In genomic region chr2:157354106-157354505, GRCm38 (mm10) we compare ENCODE assay signal across 21 mouse cellular contexts. TPM values are rescaled to one million over a fixed set of nuclear protein-coding genes. Genes with fewer than 3 reads are reported as not detected.
DNase-seq lines count a peak whose midpoint lies in the region; ATAC-seq lines count a peak whose summit lies in the region.
"Had no signal": no experiment of that assay in that cellular context is flagged by ENCODE, and none has a peak within 500 bp of the region (broad histone marks: within the 10 kb centered on the region; RNA-seq: fewer than 3 reads in every experiment).

No protein-coding gene starts in this region.

- no peak overlapping the region for H3K27ac ChIP-seq in forebrain, embryonic 16.5 days (ENCODE audit: low read length)
- no peak overlapping the region for H3K27ac ChIP-seq in forebrain, embryonic 11.5 days (ENCODE audit: low read depth, low read length)
- H3K27ac ChIP-seq in midbrain, embryonic 13.5 days = peak overlapping the region; percentile 22; the same call in 1 of the 2 replicates
- no peak overlapping the region for H3K27ac ChIP-seq in midbrain, embryonic 15.5 days
- H3K27ac ChIP-seq in embryonic facial prominence, embryonic 10.5 days (replicated peaks) = peak overlapping the region; percentile 30; the same call in 1 of the 2 replicates
- peak overlapping the region; percentile 23; the same call in 1 of the 2 replicates for H3K27ac ChIP-seq in neural tube, embryonic 15.5 days (replicated peaks)
- H3K27ac ChIP-seq: liver, embryonic 13.5 days had no signal

- H3K36me3 ChIP-seq in forebrain, embryonic 16.5 days (ENCODE audit: control insufficient read depth, insufficient read depth) = no peaks in the 10 kb centered on the region
- H3K36me3 ChIP-seq in forebrain, embryonic 11.5 days (ENCODE audit: control insufficient read depth, insufficient read depth, low read length) = no peaks in the 10 kb centered on the region
- H3K36me3 ChIP-seq in midbrain, embryonic 13.5 days = no peaks in the 10 kb centered on the region
- H3K36me3 ChIP-seq in midbrain, embryonic 15.5 days (replicated peaks) = no peaks in the 10 kb centered on the region
- H3K36me3 ChIP-seq in embryonic facial prominence, embryonic 10.5 days (replicated peaks) = no peaks in the 10 kb centered on the region
- H3K36me3 ChIP-seq in neural tube, embryonic 15.5 days = no peaks in the 10 kb centered on the region
- H3K36me3 ChIP-seq: liver, embryonic 13.5 days had no signal

- DNase-seq in forebrain, embryonic 11.5 days (ENCODE audit: low spot score) = no peak
- no peak for DNase-seq in embryonic facial prominence, embryonic 10.5 days (ENCODE audit: low spot score)
- DNase-seq in spleen, postnatal 36 days (ENCODE audit: low spot score in 2 of 2) = no peak
- DNase-seq: adrenal gland, postnatal 14 days; cerebellum, adult 9-10 months; kidney, adult 9 months; kidney, postnatal 14 days; liver, embryonic 13.5 days; lung, adult 2 months; lung, postnatal 14 days; right cerebral cortex, postnatal 4 days; thymus, adult 2 months; thymus, postnatal 4 days had no signal

- H3K9me3 ChIP-seq in forebrain, embryonic 16.5 days (ENCODE audit: control insufficient read depth, low read length) = peaks cover 4% of the 10 kb centered on the region; the same call in 1 of the 2 replicates
- H3K9me3 ChIP-seq in forebrain, embryonic 11.5 days (ENCODE audit: control insufficient read depth, low read length) = no peaks in the 10 kb centered on the region
- H3K9me3 ChIP-seq in midbrain, embryonic 13.5 days = peaks cover 3% of the 10 kb centered on the region; the same call in 1 of the 2 replicates
- no peaks in the 10 kb centered on the region for H3K9me3 ChIP-seq in midbrain, embryonic 15.5 days
- H3K9me3 ChIP-seq in embryonic facial prominence, embryonic 10.5 days = no peaks in the 10 kb centered on the region
- H3K9me3 ChIP-seq in neural tube, embryonic 15.5 days (replicated peaks) = no peaks in the 10 kb centered on the region
- H3K9me3 ChIP-seq: liver, embryonic 13.5 days had no signal

- no peaks in the 10 kb centered on the region for H3K27me3 ChIP-seq in forebrain, embryonic 16.5 days (replicated peaks; ENCODE audit: control insufficient read depth, insufficient read depth, low read length)
- no peaks in the 10 kb centered on the region for H3K27me3 ChIP-seq in forebrain, embryonic 11.5 days (ENCODE audit: control insufficient read depth, insufficient read depth, low read length)
- no peaks in the 10 kb centered on the region for H3K27me3 ChIP-seq in midbrain, embryonic 13.5 days
- H3K27me3 ChIP-seq in midbrain, embryonic 15.5 days (replicated peaks) = no peaks in the 10 kb centered on the region
- no peaks in the 10 kb centered on the region for H3K27me3 ChIP-seq in embryonic facial prominence, embryonic 10.5 days (replicated peaks; ENCODE audit: low read depth, poor library complexity, severe bottlenecking)
- no peaks in the 10 kb centered on the region for H3K27me3 ChIP-seq in neural tube, embryonic 15.5 days (replicated peaks)

- H3K9ac ChIP-seq in forebrain, embryonic 16.5 days (replicated peaks; ENCODE audit: low read depth, low read length) = no peak overlapping the region
- H3K9ac ChIP-seq in forebrain, embryonic 11.5 days (ENCODE audit: low read length) = no peak overlapping the region
- no peak overlapping the region for H3K9ac ChIP-seq in midbrain, embryonic 13.5 days (replicated peaks)
- H3K9ac ChIP-seq in midbrain, embryonic 15.5 days = no peak overlapping the region
- no peak overlapping the region for H3K9ac ChIP-seq in neural tube, embryonic 15.5 days (replicated peaks)
- H3K9ac ChIP-seq: liver, embryonic 13.5 days had no signal

- no peak overlapping the region for H3K4me3 ChIP-seq in forebrain, embryonic 16.5 days (replicated peaks; ENCODE audit: low read length)
- H3K4me3 ChIP-seq in forebrain, embryonic 11.5 days (ENCODE audit: low read depth, low read length) = no peak overlapping the region
- H3K4me3 ChIP-seq in midbrain, embryonic 13.5 days (replicated peaks) = no peak overlapping the region
- H3K4me3 ChIP-seq in midbrain, embryonic 15.5 days = no peak overlapping the region
- H3K4me3 ChIP-seq in embryonic facial prominence, embryonic 10.5 days = no peak overlapping the region
- H3K4me3 ChIP-seq in neural tube, embryonic 15.5 days (replicated peaks) = no peak overlapping the region
- H3K4me3 ChIP-seq: liver, embryonic 13.5 days had no signal

- H3K4me1 ChIP-seq in forebrain, embryonic 16.5 days (replicated peaks; ENCODE audit: control insufficient read depth, insufficient read depth, low read length) = peaks cover 8% of the 10 kb centered on the region
- 0 out of 2 replicates have a peak, but pooled peaks cover 2% of the 10 kb centered on the region for H3K4me1 ChIP-seq in forebrain, embryonic 11.5 days (replicated peaks; ENCODE audit: control insufficient read depth, insufficient read depth, low read length)
- H3K4me1 ChIP-seq in midbrain, embryonic 13.5 days (replicated peaks) = peaks cover 16% of the 10 kb centered on the region
- H3K4me1 ChIP-seq in midbrain, embryonic 15.5 days = peaks cover 11% of the 10 kb centered on the region
- H3K4me1 ChIP-seq in embryonic facial prominence, embryonic 10.5 days = peaks cover 17% of the 10 kb centered on the region
- peaks cover 20% of the 10 kb centered on the region for H3K4me1 ChIP-seq in neural tube, embryonic 15.5 days
- H3K4me1 ChIP-seq: liver, embryonic 13.5 days had no signal

- ATAC-seq in forebrain, embryonic 16.5 days = peak; percentile 32; the same call in 1 of the 2 replicates
- no peak for ATAC-seq in forebrain, embryonic 11.5 days (replicated peaks; ENCODE audit: low FRiP score)
- ATAC-seq in midbrain, embryonic 13.5 days = no peak
- no peak for ATAC-seq in midbrain, embryonic 15.5 days (replicated peaks)
- no peak for ATAC-seq in neural tube, embryonic 15.5 days (ENCODE audit: low FRiP score)
- ATAC-seq: intestine, embryonic 16.5 days had no signal

- WGBS in forebrain, embryonic 16.5 days = 30% methylated on average over 3 of the region's 3 CpGs
- 69% methylated on average over 3 of the region's 3 CpGs for WGBS in forebrain, embryonic 11.5 days
- 55% methylated on average over 3 of the region's 3 CpGs for WGBS in midbrain, embryonic 13.5 days
- 60% methylated on average over 3 of the region's 3 CpGs for WGBS in midbrain, embryonic 15.5 days
- 60% methylated on average over 3 of the region's 3 CpGs for WGBS in embryonic facial prominence, embryonic 10.5 days
- WGBS in neural tube, embryonic 15.5 days = 49% methylated on average over 3 of the region's 3 CpGs

- no peak overlapping the region for H3K4me2 ChIP-seq in forebrain, embryonic 16.5 days (ENCODE audit: low read length)
- H3K4me2 ChIP-seq in forebrain, embryonic 11.5 days (ENCODE audit: low read depth, low read length, severe bottlenecking) = no peak overlapping the region
- no peak overlapping the region for H3K4me2 ChIP-seq in midbrain, embryonic 13.5 days (replicated peaks)
- H3K4me2 ChIP-seq in midbrain, embryonic 15.5 days = no peak overlapping the region
- H3K4me2 ChIP-seq in neural tube, embryonic 15.5 days = no peak overlapping the region
- H3K4me2 ChIP-seq: heart, embryonic 11.5 days; liver, embryonic 13.5 days had no signal

RNA-seq across cellular contexts. Expression of gene Ghrh, which starts 6.8 kb away (rescaled TPM):
- polyA plus RNA-seq in forebrain, embryonic 16.5 days (2015; fragmentation: Nextera tagmentation; extraction: Ambion mirVana) = 0.80 TPM in 1 of 2 replicates, not detected in the other
- 0.83 and 1.5 TPM in 2 replicates for polyA plus RNA-seq in forebrain, embryonic 11.5 days (2014; fragmentation: Nextera tagmentation; extraction: Ambion mirVana)
- 1.6 and 3.4 TPM in 2 replicates for polyA plus RNA-seq in midbrain, embryonic 13.5 days (2015; fragmentation: Nextera tagmentation; extraction: Ambion mirVana)
- polyA plus RNA-seq in midbrain, embryonic 15.5 days (2015; fragmentation: Nextera tagmentation; extraction: Ambion mirVana) = 1.3 and 4.1 TPM in 2 replicates
- 0.34 and 1.3 TPM in 2 replicates for polyA plus RNA-seq in embryonic facial prominence, embryonic 10.5 days (2016; fragmentation: Nextera tagmentation; extraction: Ambion mirVana)
- polyA plus RNA-seq in neural tube, embryonic 15.5 days (2015; fragmentation: Nextera tagmentation; extraction: Ambion mirVana) = 1.8 TPM in 1 of 2 replicates, not detected in the other
- polyA plus RNA-seq: heart, embryonic 11.5 days; heart, postnatal 0 days; limb, embryonic 11.5 days; liver, embryonic 13.5 days; lung, adult 2 months had no signal

RNA-seq across cellular contexts. Expression of gene Manbal, which starts 13.3 kb away (rescaled TPM):
- 97.5 and 105 TPM in 2 replicates for polyA plus RNA-seq in forebrain, embryonic 16.5 days (2015; fragmentation: Nextera tagmentation; extraction: Ambion mirVana)
- 31.0 and 34.8 TPM in 2 replicates for polyA plus RNA-seq in forebrain, embryonic 11.5 days (2014; fragmentation: Nextera tagmentation; extraction: Ambion mirVana)
- 88.1 and 91.0 TPM in 2 replicates for polyA plus RNA-seq in midbrain, embryonic 13.5 days (2015; fragmentation: Nextera tagmentation; extraction: Ambion mirVana)
- polyA plus RNA-seq in midbrain, embryonic 15.5 days (2015; fragmentation: Nextera tagmentation; extraction: Ambion mirVana) = 104 and 107 TPM in 2 replicates
- polyA plus RNA-seq in embryonic facial prominence, embryonic 10.5 days (2016; fragmentation: Nextera tagmentation; extraction: Ambion mirVana) = 61.1 and 66.5 TPM in 2 replicates
- polyA plus RNA-seq in neural tube, embryonic 15.5 days (2015; fragmentation: Nextera tagmentation; extraction: Ambion mirVana) = 110 and 112 TPM in 2 replicates

Comparison
In these comparisons a context has a peak if more than half of its experiments do, and no peak if none do; other contexts are left out.
1. H3K27ac ChIP-seq: peak in midbrain, embryonic 13.5 days (single experiment), embryonic facial prominence, embryonic 10.5 days (single experiment) and neural tube, embryonic 15.5 days (single experiment); none in forebrain, embryonic 16.5 days (single experiment), forebrain, embryonic 11.5 days (single experiment) and midbrain, embryonic 15.5 days (single experiment).